Mouse (Mus musculus): Measurements from ENCODE around the gene Adsl. TPM values are rescaled to one million over a fixed set of nuclear protein-coding genes. Genes with fewer than 3 reads are reported as not detected.

The Adsl gene
- 41.8 and 56.0 TPM in 2 replicates for polyA plus RNA-seq (2012; rRNA removed)

DNA sequence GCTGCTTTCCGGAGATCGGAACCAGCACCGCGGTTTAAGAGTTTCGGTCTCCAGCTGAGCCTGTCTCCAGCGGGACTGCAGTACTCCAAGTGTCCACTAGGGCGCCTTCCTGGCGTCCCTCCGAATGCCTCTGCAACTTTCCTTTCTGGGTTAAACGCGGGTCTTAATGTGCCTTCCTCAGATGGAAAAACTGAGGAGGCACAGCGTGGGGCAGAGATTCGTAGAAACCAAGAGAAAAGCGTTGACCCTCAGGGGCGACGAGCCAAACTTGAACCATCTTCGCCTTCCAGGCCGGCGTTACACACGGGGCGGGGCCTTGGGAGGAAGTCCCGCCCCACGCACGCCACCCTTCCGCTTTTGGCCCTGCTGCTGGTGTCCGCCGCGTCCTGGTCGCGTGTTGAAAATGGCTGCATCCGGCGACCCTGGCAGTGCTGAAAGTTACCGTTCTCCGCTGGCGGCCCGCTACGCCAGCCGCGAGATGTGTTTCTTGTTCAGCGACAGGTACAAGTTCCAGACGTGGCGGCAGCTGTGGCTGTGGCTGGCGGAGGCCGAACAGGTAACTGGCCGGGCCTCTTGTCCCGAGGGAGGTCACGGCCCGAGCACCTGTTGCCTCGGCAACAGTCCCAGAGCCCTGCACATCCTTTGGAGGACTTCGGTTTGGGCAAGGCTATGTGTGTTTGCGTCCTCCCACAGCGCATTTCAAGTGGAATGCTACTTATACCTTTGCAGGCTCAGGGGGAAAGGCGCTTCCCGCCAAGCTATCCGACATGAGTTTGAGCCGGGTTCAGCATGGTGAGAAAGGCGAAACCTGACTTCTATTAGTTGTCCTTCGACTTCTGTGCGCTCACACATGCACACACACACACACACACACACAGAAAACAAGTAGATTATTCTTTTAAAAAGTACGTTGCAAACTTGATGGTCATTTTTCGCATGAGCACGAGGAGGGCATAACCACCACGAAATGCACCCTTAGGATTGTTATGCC, at the start of gene Adsl:
Gene Adsl, plus strand, starts transcription at position 346 of the 991 bp plus-strand sequence.

GRCm38 (mm10) chr15:80977620-80978334, 29.5 kb downstream of the Adsl start, which contains the start of gene Sgsm3:
TSS of gene Sgsm3 (plus strand) at chr15:80977765.

Other genes with a start within 250 kb of the Adsl start
- gene Tnrc6b, start 237.2 kb upstream of the Adsl start, polyA plus RNA-seq (2012; rRNA removed): 14.3 and 14.8 TPM in 2 replicates
- gene Sgsm3, start 29.3 kb downstream of the Adsl start, polyA plus RNA-seq (2012; rRNA removed): 168 and 177 TPM in 2 replicates
- 32.6 and 38.4 TPM in 2 replicates for gene Mrtfa, start 242.3 kb downstream of the Adsl start, polyA plus RNA-seq (2012; rRNA removed)

Measured in colon, adult 2 months (tissue).